Mouse (Mus musculus) kidney, adult 2 months (tissue): ENCODE data around the gene Hsd11b1.

Experiments
- CTCF ChIP-seq: fragments of 200-500 bp; conservative IDR thresholded peaks from 2 replicates; pipeline ENCODE4 v1.5.1; 2011; ENCODE audit warnings: low read depth, mild to moderate bottlenecking, control low read depth, low read length, moderate library complexity, mixed read lengths; ENCODE audit not compliant: insufficient read depth, insufficient read length
- POLR2A ChIP-seq: fragments of 200-500 bp; IDR thresholded peaks from one replicate; pipeline ENCODE4 v1.6.1; 2011; ENCODE audit warnings: low read depth, low read length, control low read depth

DNA sequence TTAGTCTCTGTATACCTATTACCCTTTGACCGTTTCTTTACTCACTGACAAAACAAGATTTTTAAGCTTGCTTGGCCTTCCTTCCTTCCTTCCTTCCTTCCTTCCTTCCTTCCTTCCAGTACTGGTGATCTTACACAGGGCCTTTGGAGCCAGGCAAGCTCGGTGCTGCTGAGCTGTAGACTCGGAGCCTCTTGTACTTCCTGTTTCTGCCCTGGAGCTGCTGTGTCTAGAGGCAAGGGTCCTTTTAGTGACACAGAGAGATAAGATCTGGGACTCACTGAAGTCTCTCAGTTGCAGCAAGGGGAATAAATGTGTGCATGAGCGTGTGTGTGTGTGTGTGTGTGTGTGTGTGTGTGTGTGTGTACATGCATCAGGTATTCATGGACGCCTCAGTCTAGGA, 32.9 kb downstream of the Hsd11b1 start:
- TF ChIP-seq CTCF (no peak), POLR2A (no peak)
